Mouse (Mus musculus) limb, embryonic 13.5 days (tissue): ENCODE data around the gene 9530053A07Rik. TPM values are rescaled to one million over a fixed set of nuclear protein-coding genes. Genes with fewer than 3 reads are reported as not detected.
A peak's percentile ranks its signal among the peaks of the same experiment; 100 is the strongest.

Experiments used
- ATAC-seq: fragments of 200-750 bp; cut with Nextera tagmentation; 2 replicates; pipeline ENCODE4 v1.8.0; 2017; ENCODE audit warnings: low read depth, moderate number of reproducible peaks, moderate TSS enrichment; ENCODE audit not compliant: low FRiP score
- H3K27ac ChIP-seq: fragments of 300-500 bp; sonication (generic); 2 replicates; pipeline ENCODE4 v1.5.1; 2015; ENCODE audit warnings: inconsistent platforms, mild to moderate bottlenecking, moderate library complexity
- H3K27me3 ChIP-seq: fragments of 300-500 bp; sonication (generic); 2 replicates; pipeline ENCODE4 v1.6.1; 2015; ENCODE audit warnings: mild to moderate bottlenecking, inconsistent platforms
- H3K36me3 ChIP-seq: fragments of 300-500 bp; sonication (generic); 2 replicates; pipeline ENCODE4 v1.6.1; 2015; ENCODE audit warnings: inconsistent platforms, mild to moderate bottlenecking, moderate library complexity
- H3K4me1 ChIP-seq: fragments of 300-500 bp; sonication (generic); 2 replicates; pipeline ENCODE4 v1.6.1; 2015; ENCODE audit warnings: inconsistent platforms
- H3K4me2 ChIP-seq: fragments of 300-500 bp; sonication (generic); replicated peaks from 2 replicates; pipeline ENCODE4 v1.6.1; 2015; ENCODE audit warnings: inconsistent platforms, mild to moderate bottlenecking, moderate library complexity
- H3K4me3 ChIP-seq: fragments of 300-500 bp; sonication (generic); 2 replicates; pipeline ENCODE4 v1.5.1; 2015; ENCODE audit warnings: moderate library complexity, mild to moderate bottlenecking, inconsistent platforms
- H3K9ac ChIP-seq: fragments of 300-500 bp; sonication (generic); 2 replicates; pipeline ENCODE4 v1.6.1; 2015; ENCODE audit warnings: mild to moderate bottlenecking, inconsistent platforms
- H3K9me3 ChIP-seq: fragments of 300-500 bp; sonication (generic); 2 replicates; pipeline ENCODE4 v1.6.1; 2016; ENCODE audit warnings: inconsistent platforms
- WGBS: fragments of 180-500 bp; shearing (Covaris S2); methylation state at CpG from one replicate; pipeline ENCODE4 v1.1.7; 2015; 5-methylcytosine and 5-hydroxymethylcytosine counted together
- polyA plus RNA-seq: library from polyadenylated mRNA; unstranded; fragments of >200 nt; fragmentation: Nextera tagmentation; extraction: Ambion mirVana; gene quantifications from 2 replicates; pipeline ENCODE4 v1.2.1, GENCODE M21; 2015

The 9530053A07Rik gene
- polyA plus RNA-seq, 1 experiment from 2014 or later = 0.03 TPM

GRCm38 (mm10) chr7:28206044-28206600, 76.9 kb downstream of the 9530053A07Rik start:
- no peak overlapping the region for H3K27ac ChIP-seq
- no peaks in the 10 kb centered on the region for H3K4me1 ChIP-seq
- H3K4me2 ChIP-seq = no peak overlapping the region
- H3K4me3 ChIP-seq = no peak overlapping the region
- no peak for ATAC-seq
- 70% methylated on average over 4 of the region's 4 CpGs for WGBS
- no peaks in the 10 kb centered on the region for H3K27me3 ChIP-seq
- H3K36me3 ChIP-seq = no peaks in the 10 kb centered on the region
- no peak overlapping the region for H3K9ac ChIP-seq
- no peaks in the 10 kb centered on the region; the same call in 1 of the 2 replicates for H3K9me3 ChIP-seq

GRCm38 (mm10) chr7:28208396-28208987, 79.2 kb downstream of the 9530053A07Rik start:
- no peak for ATAC-seq
- Histone ChIP-seq H3K9me3 (no peaks in the 10 kb centered on the region; the same call in 1 of the 2 replicates), H3K4me3 (peak overlapping the region; percentile 40), H3K27me3 (no peaks in the 10 kb centered on the region), H3K36me3 (no peaks in the 10 kb centered on the region), H3K27ac (no peak overlapping the region), H3K9ac (peak overlapping the region; percentile 62), H3K4me2 (peak overlapping the region; percentile 61), H3K4me1 (no peaks in the 10 kb centered on the region)
- 51% methylated on average over 12 of the region's 12 CpGs for WGBS

- H3K27me3 ChIP-seq = no peaks in the 10 kb centered on the region
- 52% methylated on average over 19 of the region's 19 CpGs for WGBS
- H3K9ac ChIP-seq = peak overlapping the region; percentile 62
- H3K27ac ChIP-seq = no peak overlapping the region
- H3K4me2 ChIP-seq = peak overlapping the region; percentile 61
- H3K4me1 ChIP-seq = no peaks in the 10 kb centered on the region
- H3K4me3 ChIP-seq = peak overlapping the region; percentile 40
- no peak; the same call in 1 of the 2 replicates for ATAC-seq
- no peaks in the 10 kb centered on the region for H3K36me3 ChIP-seq
- no peaks in the 10 kb centered on the region for H3K9me3 ChIP-seq
These were observed 79.8 kb downstream of the 9530053A07Rik start for GRCm38 (mm10) chr7:28208988-28209508.

GRCm38 (mm10) chr7:28210731-28211130, 81.5 kb downstream of the 9530053A07Rik start:
- Histone ChIP-seq H3K4me3 (no peak overlapping the region), H3K4me2 (no peak overlapping the region), H3K9me3 (no peaks in the 10 kb centered on the region), H3K27ac (no peak overlapping the region), H3K4me1 (no peaks in the 10 kb centered on the region), H3K9ac (no peak overlapping the region), H3K27me3 (no peaks in the 10 kb centered on the region), H3K36me3 (no peaks in the 10 kb centered on the region)
- no peak for ATAC-seq
- WGBS = 43% methylated on average over 5 of the region's 5 CpGs

- no peak overlapping the region for H3K9ac ChIP-seq
- H3K27ac ChIP-seq = no peak overlapping the region
- no peak for ATAC-seq
- 32% methylated on average over 10 of the region's 10 CpGs for WGBS
- no peaks in the 10 kb centered on the region for H3K27me3 ChIP-seq
- H3K4me3 ChIP-seq = no peak overlapping the region
- H3K9me3 ChIP-seq = no peaks in the 10 kb centered on the region; the same call in 1 of the 2 replicates
- H3K4me1 ChIP-seq = no peaks in the 10 kb centered on the region
- H3K36me3 ChIP-seq = no peaks in the 10 kb centered on the region
- H3K4me2 ChIP-seq = no peak overlapping the region
These were observed 84.9 kb downstream of the 9530053A07Rik start for GRCm38 (mm10) chr7:28214142-28214541.

Other genes with a start within 250 kb of the 9530053A07Rik start
- 10.0 and 12.0 TPM in 2 replicates for gene Zfp974, start 200.0 kb upstream of the 9530053A07Rik start, polyA plus RNA-seq
- 23.8 and 24.2 TPM in 2 replicates for gene Zfp780b, start 150.3 kb upstream of the 9530053A07Rik start, polyA plus RNA-seq
- gene Zfp850, start 115.4 kb upstream of the 9530053A07Rik start, polyA plus RNA-seq = 4.9 and 5.2 TPM in 2 replicates
- gene Psmc4, start 79.4 kb upstream of the 9530053A07Rik start, polyA plus RNA-seq = 340 and 343 TPM in 2 replicates
- 0.37 and 0.74 TPM in 2 replicates for gene Fcgbp, start 58.2 kb upstream of the 9530053A07Rik start, polyA plus RNA-seq
- 142 and 151 TPM in 2 replicates for gene Fbl, start 40.2 kb downstream of the 9530053A07Rik start, polyA plus RNA-seq
- gene Dyrk1b, start 50.0 kb downstream of the 9530053A07Rik start, polyA plus RNA-seq = 15.0 and 16.0 TPM in 2 replicates
- gene Eid2, start 138.4 kb downstream of the 9530053A07Rik start, polyA plus RNA-seq = 2.5 and 4.4 TPM in 2 replicates
- gene Eid2b, start 148.3 kb downstream of the 9530053A07Rik start, polyA plus RNA-seq = 16.6 TPM in 2 replicates
- 0.20 and 0.48 TPM in 2 replicates for gene Selenov, start 161.7 kb downstream of the 9530053A07Rik start, polyA plus RNA-seq
- gene Dll3, start 172.8 kb downstream of the 9530053A07Rik start, polyA plus RNA-seq = 1.3 and 1.4 TPM in 2 replicates
- 144 and 146 TPM in 2 replicates for gene Timm50, start 182.6 kb downstream of the 9530053A07Rik start, polyA plus RNA-seq
- gene Supt5, start 209.3 kb downstream of the 9530053A07Rik start, polyA plus RNA-seq = 98.8 and 106 TPM in 2 replicates
- gene Rps16, start 221.2 kb downstream of the 9530053A07Rik start, polyA plus RNA-seq = 908 and 932 TPM in 2 replicates
- 89.5 and 98.3 TPM in 2 replicates for gene Plekhg2, start 243.1 kb downstream of the 9530053A07Rik start, polyA plus RNA-seq